In genomic region chr6:88826545-88826944, GRCm38 (mm10) we compare ENCODE assay signal across 8 mouse cellular contexts. TPM values are rescaled to one million over a fixed set of nuclear protein-coding genes. Genes with fewer than 3 reads are reported as not detected.
DNase-seq lines count a peak whose midpoint lies in the region; ATAC-seq lines count a peak whose summit lies in the region.

No protein-coding gene starts in this region.

- H3K9me3 ChIP-seq in hindbrain, embryonic 12.5 days (replicated peaks) = no peaks in the 10 kb centered on the region
- H3K9me3 ChIP-seq in liver, embryonic 11.5 days (ENCODE audit: control insufficient read depth, low read length) = no peaks in the 10 kb centered on the region

- no peaks in the 10 kb centered on the region for H3K36me3 ChIP-seq in hindbrain, embryonic 12.5 days
- H3K36me3 ChIP-seq in liver, embryonic 11.5 days (ENCODE audit: control insufficient read depth, insufficient read depth, low read length) = no peaks in the 10 kb centered on the region

- no peak overlapping the region for H3K4me2 ChIP-seq in hindbrain, embryonic 12.5 days (replicated peaks)
- no peak overlapping the region for H3K4me2 ChIP-seq in liver, embryonic 11.5 days

- H3K27me3 ChIP-seq in hindbrain, embryonic 12.5 days = no peaks in the 10 kb centered on the region
- H3K27me3 ChIP-seq in liver, embryonic 11.5 days (replicated peaks; ENCODE audit: control insufficient read depth, insufficient read depth, low read length) = no peaks in the 10 kb centered on the region

- peak; percentile 33 for DNase-seq in ovary, adult 18-20 months (ENCODE audit: low spot score)
- DNase-seq in ovary, postnatal 10 days (ENCODE audit: low spot score) = no peak
- peak; percentile 82 to 91 for DNase-seq in adrenal gland, postnatal 36 days
- DNase-seq in gastrocnemius, adult 18-20 months (ENCODE audit: low spot score) = peak; percentile 61
- DNase-seq in liver, embryonic 11.5 days (ENCODE audit: low spot score) = no peak
- peak; percentile 51 for DNase-seq in ovary, postnatal 14 days (ENCODE audit: low spot score)
- DNase-seq in c-Kit-positive CD71-positive TER-119-positive erythroid progenitor cells, embryonic 14.5 days (ENCODE audit: low spot score) = no peak

- H3K9ac ChIP-seq in hindbrain, embryonic 12.5 days = no peak overlapping the region
- H3K9ac ChIP-seq in liver, embryonic 11.5 days (ENCODE audit: low read depth, low read length) = no peak overlapping the region

- ATAC-seq in hindbrain, embryonic 12.5 days (ENCODE audit: low FRiP score) = peak; percentile 78
- peak; percentile 25; the same call in 1 of the 2 replicates for ATAC-seq in liver, embryonic 11.5 days (replicated peaks; ENCODE audit: low FRiP score)

- WGBS in hindbrain, embryonic 12.5 days = 44% methylated on average over 6 of the region's 6 CpGs
- 41% methylated on average over 6 of the region's 6 CpGs for WGBS in liver, embryonic 11.5 days

- H3K4me1 ChIP-seq in hindbrain, embryonic 12.5 days = peaks cover 12% of the 10 kb centered on the region
- no peaks in the 10 kb centered on the region for H3K4me1 ChIP-seq in liver, embryonic 11.5 days (replicated peaks; ENCODE audit: control insufficient read depth, insufficient read depth, low read length)

- H3K4me3 ChIP-seq in hindbrain, embryonic 12.5 days = no peak overlapping the region
- no peak overlapping the region for H3K4me3 ChIP-seq in liver, embryonic 11.5 days (ENCODE audit: low read depth, low read length)

- H3K27ac ChIP-seq in hindbrain, embryonic 12.5 days = no peak overlapping the region
- no peak overlapping the region for H3K27ac ChIP-seq in liver, embryonic 11.5 days (ENCODE audit: low read depth, low read length)

RNA-seq across cellular contexts. Expression of gene Abtb1, which starts 15.2 kb away (rescaled TPM):
- total RNA-seq in adrenal gland, postnatal 36 days (2021) = 10 to 100 TPM; 19.3 to 30.3 TPM
- 10 to 100 TPM; 20.6 to 23.2 TPM for total RNA-seq in gastrocnemius, adult 18-20 months (2021)
- polyA plus RNA-seq in hindbrain, embryonic 12.5 days (2016; fragmentation: Nextera tagmentation; extraction: Ambion mirVana) = 32.1 and 36.1 TPM in 2 replicates
- polyA plus RNA-seq in liver, embryonic 11.5 days (2014; fragmentation: Nextera tagmentation; extraction: Ambion mirVana) = 24.9 and 26.7 TPM in 2 replicates

RNA-seq across cellular contexts. Expression of gene Podxl2, which starts 48.3 kb away (rescaled TPM):
- total RNA-seq in adrenal gland, postnatal 36 days (2021) = 10 to 100 TPM; 34.6 to 61.1 TPM
- total RNA-seq in gastrocnemius, adult 18-20 months (2021) = 10 to 100 TPM; 63.1 to 63.5 TPM
- polyA plus RNA-seq in hindbrain, embryonic 12.5 days (2016; fragmentation: Nextera tagmentation; extraction: Ambion mirVana) = 386 and 391 TPM in 2 replicates
- 9.1 and 10.7 TPM in 2 replicates for polyA plus RNA-seq in liver, embryonic 11.5 days (2014; fragmentation: Nextera tagmentation; extraction: Ambion mirVana)

Comparison
In these comparisons a context has a peak if more than half of its experiments do, and no peak if none do; other contexts are left out.
1. DNase-seq: peak in ovary, adult 18-20 months (single experiment), adrenal gland, postnatal 36 days (2 of 2), gastrocnemius, adult 18-20 months (single experiment) and ovary, postnatal 14 days (single experiment); none in ovary, postnatal 10 days (single experiment), liver, embryonic 11.5 days (single experiment) and c-Kit-positive CD71-positive TER-119-positive erythroid progenitor cells, embryonic 14.5 days (single experiment).